Comparison of ENCODE assay signal across 26 mouse cellular contexts in genomic region chr7:55824468-55824867, GRCm38 (mm10). TPM values are rescaled to one million over a fixed set of nuclear protein-coding genes. Genes with fewer than 3 reads are reported as not detected.
DNase-seq lines count a peak whose midpoint lies in the region; ATAC-seq and TF ChIP-seq lines count a peak whose summit lies in the region.
"Had no signal": no experiment of that assay in that cellular context is flagged by ENCODE, and none has a peak within 500 bp of the region (broad histone marks: within the 10 kb centered on the region; RNA-seq: fewer than 3 reads in every experiment).

No protein-coding gene starts in this region.

- H3K36me3 ChIP-seq in hindbrain, postnatal 0 days (ENCODE audit: insufficient read depth, low read length): peaks cover 50% of the 10 kb centered on the region
- peaks cover 11% of the 10 kb centered on the region; the same call in 1 of the 2 replicates for H3K36me3 ChIP-seq in hindbrain, embryonic 11.5 days (ENCODE audit: control insufficient read depth, insufficient read depth, low read length)
- H3K36me3 ChIP-seq in lung, postnatal 0 days (ENCODE audit: insufficient read depth, low read length): peaks cover 19% of the 10 kb centered on the region; the same call in 1 of the 2 replicates
- peaks cover 30% of the 10 kb centered on the region for H3K36me3 ChIP-seq in stomach, postnatal 0 days (ENCODE audit: control insufficient read depth, insufficient read depth, low read length)

- H3K4me2 ChIP-seq in hindbrain, postnatal 0 days (ENCODE audit: low read depth, low read length): no peak overlapping the region
- no peak overlapping the region for H3K4me2 ChIP-seq in hindbrain, embryonic 11.5 days (replicated peaks; ENCODE audit: low read depth, low read length)
- no peak overlapping the region for H3K4me2 ChIP-seq in lung, postnatal 0 days (replicated peaks; ENCODE audit: low read depth, low read length)
- H3K4me2 ChIP-seq in stomach, postnatal 0 days (replicated peaks; ENCODE audit: low read depth): no peak overlapping the region
- H3K4me2 ChIP-seq: embryonic facial prominence, embryonic 15.5 days; hindbrain, embryonic 14.5 days; limb, embryonic 15.5 days; liver, embryonic 15.5 days; midbrain, embryonic 12.5 days had no signal

- peak; percentile 56 for TF ChIP-seq CTCF in hindbrain, postnatal 0 days (IDR thresholded peaks at IDR 0.05; ENCODE audit: low read depth)
- peak; percentile 40 for TF ChIP-seq CTCF in lung, postnatal 0 days (IDR thresholded peaks at IDR 0.05)
- TF ChIP-seq CTCF in stomach, postnatal 0 days (IDR thresholded peaks at IDR 0.05; ENCODE audit: low read depth): peak; percentile 30; the same call in 1 of the 2 replicates

- H3K27ac ChIP-seq in hindbrain, postnatal 0 days: no peak overlapping the region
- no peak overlapping the region for H3K27ac ChIP-seq in hindbrain, embryonic 11.5 days (ENCODE audit: low read depth, low read length)
- H3K27ac ChIP-seq in lung, postnatal 0 days (ENCODE audit: low read length): no peak overlapping the region
- no peak overlapping the region for H3K27ac ChIP-seq in stomach, postnatal 0 days (replicated peaks)
- H3K27ac ChIP-seq: embryonic facial prominence, embryonic 15.5 days; hindbrain, embryonic 14.5 days; limb, embryonic 15.5 days; liver, embryonic 15.5 days; midbrain, embryonic 12.5 days had no signal

- peak; percentile 28 for DNase-seq in hindbrain, postnatal 0 days (ENCODE audit: low spot score)
- no peak for DNase-seq in hindbrain, embryonic 11.5 days (ENCODE audit: low spot score)
- DNase-seq in lung, postnatal 0 days (ENCODE audit: low spot score): no peak
- no peak for DNase-seq in lung, adult 18-20 months
- DNase-seq in R1 (ENCODE audit: low read depth, low spot score): peak; percentile 16
- no peak for DNase-seq in stomach, postnatal 0 days (ENCODE audit: low spot score)
- no peak for DNase-seq in adrenal gland, adult 2 months
- DNase-seq: adrenal gland, adult 8-10 months; cerebellum, adult 18-20 months; cerebellum, postnatal 14 days; gastrocnemius, postnatal 14 days; heart, adult 18-20 months; heart, postnatal 36 days; kidney, adult 9 months; kidney, postnatal 25 days; layer of hippocampus, adult 9-11 months; left cerebral cortex, postnatal 4 days; lung, postnatal 10 days; right cerebral cortex, postnatal 4 days; thymus, postnatal 25 days had no signal

- 80% methylated on average over 5 of the region's 5 CpGs for WGBS in hindbrain, postnatal 0 days
- WGBS in hindbrain, embryonic 11.5 days: 83% methylated on average over 5 of the region's 5 CpGs
- WGBS in lung, postnatal 0 days: 84% methylated on average over 5 of the region's 5 CpGs
- WGBS in stomach, postnatal 0 days: 89% methylated on average over 5 of the region's 5 CpGs

- H3K4me1 ChIP-seq in hindbrain, postnatal 0 days (ENCODE audit: insufficient read depth, low read length): no peaks in the 10 kb centered on the region
- H3K4me1 ChIP-seq in hindbrain, embryonic 11.5 days (replicated peaks; ENCODE audit: control insufficient read depth, insufficient read depth, low read length): no peaks in the 10 kb centered on the region
- no peaks in the 10 kb centered on the region for H3K4me1 ChIP-seq in lung, postnatal 0 days (ENCODE audit: insufficient read depth, low read depth, low read length)
- no peaks in the 10 kb centered on the region for H3K4me1 ChIP-seq in stomach, postnatal 0 days (replicated peaks; ENCODE audit: control insufficient read depth, insufficient read depth)
- H3K4me1 ChIP-seq: embryonic facial prominence, embryonic 15.5 days; limb, embryonic 15.5 days; liver, embryonic 15.5 days; midbrain, embryonic 12.5 days had no signal

- no peak for TF ChIP-seq EP300 in lung, postnatal 0 days (IDR thresholded peaks at IDR 0.05)
- no peak for TF ChIP-seq EP300 in stomach, postnatal 0 days (optimal IDR thresholded peaks at IDR 0.05)

- H3K27me3 ChIP-seq in hindbrain, postnatal 0 days (ENCODE audit: insufficient read depth, low read length): no peaks in the 10 kb centered on the region
- H3K27me3 ChIP-seq in hindbrain, embryonic 11.5 days (ENCODE audit: control insufficient read depth, insufficient read depth, low read length): no peaks in the 10 kb centered on the region
- H3K27me3 ChIP-seq in lung, postnatal 0 days (replicated peaks; ENCODE audit: insufficient read depth, low read length): no peaks in the 10 kb centered on the region
- H3K27me3 ChIP-seq in stomach, postnatal 0 days (ENCODE audit: control insufficient read depth, insufficient read depth, low read length): no peaks in the 10 kb centered on the region
- H3K27me3 ChIP-seq: embryonic facial prominence, embryonic 15.5 days; limb, embryonic 15.5 days; liver, embryonic 15.5 days; midbrain, embryonic 12.5 days had no signal

- H3K4me3 ChIP-seq in hindbrain, postnatal 0 days (ENCODE audit: low read length): no peak overlapping the region
- H3K4me3 ChIP-seq in hindbrain, embryonic 11.5 days (ENCODE audit: low read depth, low read length): no peak overlapping the region
- no peak overlapping the region for H3K4me3 ChIP-seq in lung, postnatal 0 days (ENCODE audit: low read depth, low read length)
- H3K4me3 ChIP-seq in stomach, postnatal 0 days (ENCODE audit: low read depth, low read length): no peak overlapping the region
- H3K4me3 ChIP-seq: embryonic facial prominence, embryonic 15.5 days; limb, embryonic 15.5 days; liver, embryonic 15.5 days; midbrain, embryonic 12.5 days had no signal

- ATAC-seq in hindbrain, postnatal 0 days: no peak
- ATAC-seq in hindbrain, embryonic 11.5 days (ENCODE audit: low FRiP score): no peak
- ATAC-seq in lung, postnatal 0 days: no peak
- ATAC-seq in stomach, postnatal 0 days (ENCODE audit: low FRiP score, low TSS enrichment): no peak
- ATAC-seq: forebrain, embryonic 14.5 days had no signal

- no peaks in the 10 kb centered on the region for H3K9me3 ChIP-seq in hindbrain, postnatal 0 days (ENCODE audit: low read length)
- no peaks in the 10 kb centered on the region for H3K9me3 ChIP-seq in hindbrain, embryonic 11.5 days (ENCODE audit: control insufficient read depth, low read length)
- H3K9me3 ChIP-seq in lung, postnatal 0 days (ENCODE audit: low read length): no peaks in the 10 kb centered on the region
- no peaks in the 10 kb centered on the region for H3K9me3 ChIP-seq in stomach, postnatal 0 days (ENCODE audit: control insufficient read depth, low read length)
- H3K9me3 ChIP-seq: embryonic facial prominence, embryonic 15.5 days; limb, embryonic 15.5 days; liver, embryonic 15.5 days; midbrain, embryonic 12.5 days had no signal

- no peak overlapping the region for H3K9ac ChIP-seq in hindbrain, postnatal 0 days (replicated peaks; ENCODE audit: low read length)
- no peak overlapping the region for H3K9ac ChIP-seq in hindbrain, embryonic 11.5 days (ENCODE audit: low read depth, low read length)
- no peak overlapping the region for H3K9ac ChIP-seq in lung, postnatal 0 days (replicated peaks; ENCODE audit: low read depth)
- no peak overlapping the region for H3K9ac ChIP-seq in stomach, postnatal 0 days (ENCODE audit: low read length)
- H3K9ac ChIP-seq: embryonic facial prominence, embryonic 15.5 days; hindbrain, embryonic 14.5 days; limb, embryonic 15.5 days; liver, embryonic 15.5 days; midbrain, embryonic 12.5 days had no signal

RNA-seq across cellular contexts. Expression of gene Cyfip1, which starts 17.1 kb away (rescaled TPM):
- total RNA-seq in hindbrain, postnatal 0 days (2014; rRNA removed): 44.1 and 48.5 TPM in 2 replicates
- polyA plus RNA-seq in hindbrain, postnatal 0 days (2015; fragmentation: Nextera tagmentation; extraction: Ambion mirVana): 41.5 and 47.2 TPM in 2 replicates
- polyA plus RNA-seq in hindbrain, embryonic 11.5 days (2014; fragmentation: Nextera tagmentation; extraction: Ambion mirVana): 80.7 and 80.9 TPM in 2 replicates
- 81.4 and 90.7 TPM in 2 replicates for polyA plus RNA-seq in lung, postnatal 0 days (2015; fragmentation: Nextera tagmentation; extraction: Ambion mirVana)
- polyA plus RNA-seq in stomach, postnatal 0 days (2015; fragmentation: Nextera tagmentation; extraction: Ambion mirVana): 49.7 and 59.1 TPM in 2 replicates
- total RNA-seq in adrenal gland, adult 2 months (2021): 10 to 100 TPM; 76.4 to 79.0 TPM
- 26.2 and 40.1 TPM in 2 replicates for polyA plus RNA-seq in adrenal gland, adult 2 months (2012; rRNA removed)

RNA-seq across cellular contexts. Expression of gene Tubgcp5, which starts 30.5 kb away (rescaled TPM):
- 15.9 and 25.9 TPM in 2 replicates for total RNA-seq in hindbrain, postnatal 0 days (2014; rRNA removed)
- 22.3 and 23.4 TPM in 2 replicates for polyA plus RNA-seq in hindbrain, postnatal 0 days (2015; fragmentation: Nextera tagmentation; extraction: Ambion mirVana)
- 30.5 and 34.8 TPM in 2 replicates for polyA plus RNA-seq in hindbrain, embryonic 11.5 days (2014; fragmentation: Nextera tagmentation; extraction: Ambion mirVana)
- 13.0 and 13.7 TPM in 2 replicates for polyA plus RNA-seq in lung, postnatal 0 days (2015; fragmentation: Nextera tagmentation; extraction: Ambion mirVana)
- polyA plus RNA-seq in stomach, postnatal 0 days (2015; fragmentation: Nextera tagmentation; extraction: Ambion mirVana): 8.8 and 10.0 TPM in 2 replicates
- 10 to 100 TPM; 14.8 to 19.5 TPM for total RNA-seq in adrenal gland, adult 2 months (2021)
- 2.0 and 2.6 TPM in 2 replicates for polyA plus RNA-seq in adrenal gland, adult 2 months (2012; rRNA removed)

RNA-seq across cellular contexts. Expression of gene Siglech, which starts 56.5 kb away (rescaled TPM):
- total RNA-seq in hindbrain, postnatal 0 days (2014; rRNA removed): 3.5 and 8.4 TPM in 2 replicates
- polyA plus RNA-seq in hindbrain, postnatal 0 days (2015; fragmentation: Nextera tagmentation; extraction: Ambion mirVana): 6.1 and 7.2 TPM in 2 replicates
- 0.86 and 1.0 TPM in 2 replicates for polyA plus RNA-seq in hindbrain, embryonic 11.5 days (2014; fragmentation: Nextera tagmentation; extraction: Ambion mirVana)
- 0.27 and 0.42 TPM in 2 replicates for polyA plus RNA-seq in lung, postnatal 0 days (2015; fragmentation: Nextera tagmentation; extraction: Ambion mirVana)
- polyA plus RNA-seq in stomach, postnatal 0 days (2015; fragmentation: Nextera tagmentation; extraction: Ambion mirVana): 0.79 and 0.81 TPM in 2 replicates
- 1 to 10 TPM in 1 of 2 experiments, under 1 TPM in 1; 0.46 to 1.4 TPM for total RNA-seq in adrenal gland, adult 2 months (2021)
- 0.88 TPM in 2 replicates for polyA plus RNA-seq in adrenal gland, adult 2 months (2012; rRNA removed)

Comparison
In these comparisons a context has a peak if more than half of its experiments do, and no peak if none do; other contexts are left out.
1. DNase-seq: peak in hindbrain, postnatal 0 days (single experiment) and R1 (single experiment); none in hindbrain, embryonic 11.5 days (single experiment), lung, postnatal 0 days (single experiment), lung, adult 18-20 months (0 of 2), stomach, postnatal 0 days (single experiment) and adrenal gland, adult 2 months (single experiment).
2. Peak in every context shown above with its lines, with median percentiles within 50 percentile points of each other: CTCF ChIP-seq.